Mouse (Mus musculus) ES-CJ7 (cell line): ENCODE data around the gene Mrpl33.
"Not testable (repeated sequence)": the region's sequence is repeated elsewhere in the genome, so short reads cannot be mapped to it uniquely, and the experiment has no call there.

Source experiments
- DNase-seq: peaks from one replicate; pipeline ENCODE4 v3.0.0; 2011; ENCODE audit warnings: low read depth, low spot score

Gene Mrpl33

DNA sequence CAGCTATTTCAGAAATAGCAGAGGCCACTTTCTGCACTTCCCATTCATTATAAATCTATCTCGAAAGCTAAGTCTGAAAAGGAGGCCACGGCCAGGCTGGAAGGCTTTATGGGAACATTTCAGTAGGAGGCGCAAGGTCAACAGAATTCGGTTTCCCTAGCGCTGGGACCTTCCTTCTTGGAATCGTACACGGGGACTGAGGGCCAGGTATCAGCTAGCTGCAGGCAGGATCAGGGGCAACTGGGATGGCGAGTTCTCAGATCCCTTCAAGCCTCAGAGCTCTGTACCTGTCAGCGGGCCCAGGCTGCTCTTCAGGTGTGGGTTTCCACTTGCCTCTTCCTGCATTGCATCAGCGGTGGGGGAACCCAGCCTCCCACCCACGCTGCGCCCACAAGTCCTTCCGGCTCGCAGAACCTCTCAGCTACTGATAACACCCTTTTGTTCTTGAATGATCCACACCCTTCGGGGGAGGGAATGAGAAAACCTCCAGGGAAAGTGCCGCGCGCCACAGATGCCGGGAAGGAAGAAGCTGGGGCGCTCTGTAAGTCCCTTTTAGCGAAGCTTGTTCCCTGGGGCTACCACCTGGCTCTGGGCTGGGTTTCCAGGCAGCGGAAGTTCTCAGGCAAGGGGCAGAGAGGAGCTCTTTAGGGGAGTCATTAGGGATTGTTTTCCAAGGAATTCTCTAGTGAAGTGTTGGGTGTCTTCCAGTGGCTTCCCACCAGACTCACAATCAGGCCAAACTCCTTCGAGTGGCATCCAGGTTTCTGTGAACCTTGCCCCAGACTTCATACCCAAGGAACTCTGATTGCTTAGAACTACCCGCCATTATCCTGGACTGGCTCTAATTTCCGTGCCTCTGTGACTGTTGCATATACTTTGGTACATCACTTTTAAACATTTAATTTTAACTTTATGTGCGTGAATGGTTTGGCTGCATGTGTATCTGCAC lies at the start of gene Mrpl33:
Mrpl33 (plus strand) TSS at position 455 of the 949 bp plus-strand sequence.
- DNase-seq, result peak; percentile 79

GRCm38 (mm10) chr5:31559401-31559800 lies 37.3 kb upstream of the Mrpl33 start:
- peak; percentile 53 for DNase-seq

- DNase-seq, result no peak
These were observed 36.4 kb upstream of the Mrpl33 start for GRCm38 (mm10) chr5:31560352-31560751.

- no peak for DNase-seq
These were observed 34.6 kb upstream of the Mrpl33 start for GRCm38 (mm10) chr5:31562036-31562666.

DNA sequence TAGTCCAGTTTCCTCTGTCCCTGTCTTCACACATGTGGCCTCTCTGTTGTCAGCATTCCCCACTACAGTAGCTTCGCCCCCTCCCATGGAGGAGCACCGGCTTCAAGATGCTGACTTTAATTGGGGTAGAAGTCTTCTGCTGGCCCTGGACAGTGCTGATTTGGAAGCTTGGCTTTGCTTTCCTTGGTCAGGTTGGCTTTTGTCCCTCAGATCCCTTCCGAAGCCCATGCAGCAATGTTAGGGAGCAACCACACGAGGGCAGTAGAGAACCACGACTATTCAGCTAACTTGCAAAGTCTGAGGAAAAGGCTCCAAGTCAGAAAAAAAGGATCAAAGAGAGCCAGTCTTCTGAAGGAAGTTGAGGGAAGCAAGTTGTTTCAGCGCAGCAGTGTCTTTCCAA lies 33.2 kb upstream of the Mrpl33 start:
- peak; percentile 76 for DNase-seq

DNA sequence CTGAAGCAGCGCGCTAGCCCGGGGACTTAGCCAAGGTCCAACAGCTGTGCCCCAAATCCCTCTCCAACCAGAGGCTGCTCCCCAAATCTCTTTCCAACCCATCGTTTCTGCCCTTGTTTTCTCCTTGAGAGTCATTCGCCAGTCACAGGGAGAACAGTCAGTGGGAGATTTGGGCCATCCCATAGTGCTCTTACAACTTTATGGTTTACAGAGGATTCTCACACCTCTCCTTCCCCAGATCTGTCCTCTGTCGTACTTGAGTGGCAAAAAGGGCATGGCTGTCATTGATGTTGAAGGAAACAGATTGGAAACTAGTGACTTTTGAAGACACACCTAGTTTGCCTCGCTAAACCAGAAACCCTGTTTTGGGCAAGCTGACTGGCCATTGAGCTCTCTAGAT lies 32.8 kb upstream of the Mrpl33 start:
- peak; percentile 41 for DNase-seq

- DNase-seq, result no peak
These were observed 31.8 kb upstream of the Mrpl33 start for GRCm38 (mm10) chr5:31564976-31565375.

DNA sequence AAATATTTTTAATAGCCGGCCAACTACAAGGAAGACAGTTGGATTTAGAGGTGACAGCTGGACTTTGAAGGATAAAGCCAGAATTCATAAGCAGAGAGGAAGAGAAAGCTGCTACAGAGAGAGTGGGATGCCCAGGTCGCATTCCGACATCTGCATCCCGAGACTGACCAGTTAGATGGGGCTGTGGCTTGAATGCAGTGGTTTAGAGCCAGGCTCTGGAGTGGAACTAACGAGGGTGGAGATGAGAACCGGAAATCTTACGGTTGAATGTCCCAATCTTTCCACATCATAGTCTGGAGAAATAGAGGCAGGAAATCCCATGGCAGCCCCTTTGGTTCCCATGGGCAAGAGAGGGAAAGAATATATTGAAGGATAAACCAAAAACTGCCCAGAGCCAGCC lies 30.7 kb upstream of the Mrpl33 start:
- DNase-seq, result no peak

DNA sequence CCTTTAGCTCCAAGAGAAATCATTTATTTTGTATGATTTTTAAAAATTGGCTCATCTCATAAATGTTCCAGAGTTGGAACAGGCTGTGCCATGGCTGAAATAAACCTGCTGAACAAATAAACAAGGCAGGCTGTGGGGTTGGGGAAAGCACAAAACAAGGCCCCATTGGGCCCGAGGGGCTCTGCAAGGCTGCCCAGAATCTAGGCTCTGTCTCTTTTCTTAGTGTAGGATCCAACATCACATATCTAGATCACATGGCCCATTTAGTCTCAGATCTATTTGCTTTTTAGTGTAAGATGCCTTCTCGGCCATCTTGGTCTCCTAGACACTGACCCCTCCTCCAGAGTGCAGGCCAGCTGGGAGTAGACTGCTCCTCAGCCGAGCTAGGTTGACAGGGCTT lies 30.3 kb upstream of the Mrpl33 start:
- no peak for DNase-seq

DNA sequence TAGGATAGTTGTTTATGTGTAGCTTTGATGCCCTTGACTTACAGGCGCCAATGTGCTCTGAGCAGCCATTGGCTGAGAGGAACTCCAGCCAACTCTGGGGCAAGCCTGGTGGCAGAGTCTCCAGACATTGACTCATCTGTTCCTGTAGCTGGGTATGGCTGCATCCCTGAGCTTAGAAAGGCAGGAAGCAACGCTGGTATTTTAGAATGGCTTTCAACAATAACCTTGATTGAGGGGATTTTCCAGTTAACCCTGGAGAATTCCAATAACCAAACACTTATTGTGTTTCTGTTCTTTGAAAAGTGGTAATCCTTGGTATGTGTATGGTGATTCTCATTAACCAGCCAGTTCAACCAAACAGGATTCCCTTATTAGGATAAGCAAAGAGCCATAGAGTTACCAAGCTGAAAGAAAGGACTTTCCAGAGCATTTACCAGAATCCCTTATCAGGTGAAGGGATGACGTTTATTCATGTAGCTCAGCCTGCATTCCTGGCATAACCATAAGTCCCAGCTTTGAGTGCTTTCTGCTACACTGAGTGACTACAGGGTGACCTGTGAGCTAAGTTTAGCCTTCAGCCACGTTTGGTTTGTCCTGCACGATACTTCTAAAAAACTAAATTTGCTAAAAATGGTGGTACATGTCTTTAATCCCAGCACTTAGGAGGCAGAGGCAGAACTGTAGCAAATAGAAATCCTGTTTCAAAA lies 28.6 kb upstream of the Mrpl33 start:
- DNase-seq, result no peak

DNA sequence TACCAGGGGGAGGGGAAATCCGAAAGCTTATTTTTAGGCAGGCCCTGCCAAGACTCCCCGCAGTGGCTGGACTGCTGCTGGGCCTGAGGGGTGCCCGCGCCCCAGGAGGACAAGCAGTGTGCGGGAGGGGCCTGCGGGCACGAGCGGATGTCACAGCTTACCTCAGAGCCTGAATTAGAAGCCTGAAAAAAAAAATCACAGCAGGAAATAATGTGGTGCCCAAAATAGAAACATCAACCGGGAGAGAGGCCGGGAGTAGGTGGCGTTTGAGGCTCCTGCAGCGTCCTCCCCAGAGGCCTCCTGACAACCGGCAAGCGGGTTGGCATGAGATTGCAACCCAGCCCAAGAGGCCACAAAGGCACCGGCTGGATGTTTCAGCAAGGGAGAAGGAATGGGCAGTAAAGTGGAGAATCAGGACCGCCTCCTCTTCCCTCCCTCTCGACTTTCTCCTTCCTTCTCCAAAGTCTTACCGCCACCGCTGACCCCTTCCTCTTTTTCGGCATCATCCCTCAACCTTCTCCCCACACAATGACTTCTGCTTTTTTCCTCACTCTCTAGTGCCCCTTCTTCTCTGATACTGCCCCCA lies 25.6 kb upstream of the Mrpl33 start:
- DNase-seq, result no peak

- no peak for DNase-seq
These were observed 23.0 kb upstream of the Mrpl33 start for GRCm38 (mm10) chr5:31573722-31574121.

GRCm38 (mm10) chr5:31576539-31576975 lies 20.2 kb upstream of the Mrpl33 start:
- no peak for DNase-seq

- no peak for DNase-seq
These were observed 15.5 kb upstream of the Mrpl33 start for GRCm38 (mm10) chr5:31581263-31581662.

GRCm38 (mm10) chr5:31581932-31582331 lies 14.8 kb upstream of the Mrpl33 start:
- no peak for DNase-seq

GRCm38 (mm10) chr5:31583261-31583660 lies 13.5 kb upstream of the Mrpl33 start:
- no peak for DNase-seq

DNA sequence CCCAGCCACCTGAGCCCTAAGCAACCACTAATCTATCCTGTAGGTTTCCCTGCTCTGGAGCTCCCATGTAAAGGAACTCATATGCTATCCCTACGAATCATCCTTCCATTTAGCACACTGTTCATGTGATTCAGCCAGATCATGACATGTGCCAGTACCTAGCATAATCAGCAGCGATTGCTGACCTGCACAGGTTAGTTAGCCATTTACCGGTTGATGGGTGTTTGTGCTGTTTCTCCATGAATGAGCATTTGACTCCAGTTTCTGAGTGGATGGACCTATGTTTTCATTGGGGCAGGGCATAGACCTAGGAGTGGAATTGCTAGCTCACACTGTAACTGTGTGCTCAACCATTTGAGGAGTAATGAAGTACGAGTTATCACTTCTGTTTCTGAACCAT lies 11.2 kb upstream of the Mrpl33 start:
- DNase-seq, result no peak

DNA sequence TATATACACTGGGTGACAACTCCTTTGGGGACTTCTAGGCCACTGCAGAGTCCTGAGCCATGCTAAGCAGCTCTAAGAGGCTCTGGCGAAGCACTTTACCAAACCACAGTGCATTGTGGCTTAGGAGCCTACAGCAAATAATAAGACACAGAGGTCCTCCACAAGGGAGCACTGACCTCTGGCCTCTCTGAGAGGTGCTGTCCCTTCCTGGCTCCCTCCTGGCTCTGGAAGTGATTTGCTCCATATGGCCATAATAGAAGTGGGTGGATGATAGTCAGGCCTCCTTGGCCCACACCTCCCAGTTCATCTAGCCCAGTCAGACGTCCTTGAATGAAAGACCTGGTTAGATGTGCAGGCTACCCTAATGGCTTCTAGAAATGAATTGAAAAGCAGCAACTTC lies 8.7 kb upstream of the Mrpl33 start:
- no peak for DNase-seq

GRCm38 (mm10) chr5:31588672-31589071 lies 8.1 kb upstream of the Mrpl33 start:
- DNase-seq, result not testable (repeated sequence)

DNA sequence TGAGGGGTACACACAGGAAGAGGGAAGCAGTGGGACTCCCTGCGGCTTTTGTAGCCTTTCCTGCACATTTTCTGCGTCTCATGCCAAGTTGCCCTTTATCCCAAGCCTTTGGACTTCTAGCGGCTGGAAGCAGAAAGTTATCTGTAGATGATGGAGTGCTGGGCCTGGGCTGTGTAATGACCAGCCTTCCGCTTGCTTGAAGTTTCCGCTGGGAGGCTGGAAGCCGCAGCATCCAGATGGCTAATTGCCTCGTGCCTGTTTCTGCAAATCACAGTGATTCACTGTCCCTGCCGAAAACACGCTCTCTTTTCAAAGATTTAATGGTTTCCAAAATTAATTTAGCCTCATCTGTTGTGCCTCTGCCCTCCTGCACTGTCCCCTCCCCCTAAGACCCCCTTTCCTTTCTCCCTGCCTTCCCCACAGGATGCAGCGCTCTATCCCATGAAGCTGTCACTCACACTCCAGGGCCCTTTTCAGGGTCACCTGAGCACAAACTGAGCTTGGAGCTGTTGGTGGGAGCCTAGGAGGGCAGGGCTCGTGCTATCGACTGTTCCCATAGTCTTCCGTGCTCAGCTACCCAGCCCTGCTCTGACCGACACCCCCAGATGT lies 6.9 kb upstream of the Mrpl33 start:
- DNase-seq, result no peak

DNA sequence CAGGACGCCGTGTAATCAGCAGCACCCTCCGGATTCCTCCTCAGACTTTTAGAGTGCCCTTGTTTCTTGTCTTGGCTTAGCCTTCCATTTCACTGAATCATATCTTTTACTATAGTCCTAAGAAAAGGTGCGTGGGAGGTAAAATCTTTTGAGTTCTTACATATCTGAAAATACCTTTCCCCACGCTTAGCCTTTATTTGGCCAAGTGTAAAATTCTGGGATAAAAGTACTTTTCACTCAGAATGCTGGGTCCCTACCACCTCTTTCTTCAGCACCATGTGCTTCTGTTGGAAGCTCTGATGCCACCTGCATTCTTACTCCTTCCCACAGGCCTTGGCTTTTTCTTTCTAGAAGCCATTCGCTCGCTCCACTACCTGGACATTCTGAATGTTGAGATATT lies 5.6 kb upstream of the Mrpl33 start:
- no peak for DNase-seq
